Mouse (Mus musculus) mesoderm, embryonic 11.5 days (tissue): ENCODE results near the gene Ddx39b.

Source experiments
- DNase-seq: peaks from one replicate; pipeline ENCODE4 v3.0.0-alpha.2; 2012; ENCODE audit warnings: low read depth, low spot score

The Ddx39b gene

GRCm38 (mm10) chr17:35243086-35243485 lies 1.5 kb downstream of the Ddx39b start:
- no peak for DNase-seq

GRCm38 (mm10) chr17:35244999-35245398 lies 3.5 kb downstream of the Ddx39b start:
- DNase-seq, result no peak

- DNase-seq, result no peak
Measured at GRCm38 (mm10) chr17:35245731-35246623, 4.4 kb downstream of the Ddx39b start.

GRCm38 (mm10) chr17:35247144-35247543 lies 5.6 kb downstream of the Ddx39b start:
- DNase-seq, result no peak

GRCm38 (mm10) chr17:35248986-35249385 lies 7.4 kb downstream of the Ddx39b start:
- no peak for DNase-seq

GRCm38 (mm10) chr17:35249451-35250197 lies 8.1 kb downstream of the Ddx39b start:
- no peak for DNase-seq

GRCm38 (mm10) chr17:35250348-35251120 lies 9.0 kb downstream of the Ddx39b start:
- no peak for DNase-seq

- DNase-seq, result no peak
Measured at GRCm38 (mm10) chr17:35251162-35251719, 9.7 kb downstream of the Ddx39b start.

- DNase-seq, result no peak
Measured at GRCm38 (mm10) chr17:35251981-35252380, 10.4 kb downstream of the Ddx39b start.

- no peak for DNase-seq
Measured at GRCm38 (mm10) chr17:35252619-35253292, 11.2 kb downstream of the Ddx39b start.

- DNase-seq, result no peak
Measured at GRCm38 (mm10) chr17:35253293-35254093, 11.9 kb downstream of the Ddx39b start.

- peak; percentile 66 for DNase-seq
Measured at GRCm38 (mm10) chr17:35254241-35255098, 12.9 kb downstream of the Ddx39b start.

GRCm38 (mm10) chr17:35255301-35255700 lies 13.8 kb downstream of the Ddx39b start:
- no peak for DNase-seq

GRCm38 (mm10) chr17:35255704-35256103 lies 14.2 kb downstream of the Ddx39b start:
- no peak for DNase-seq

- DNase-seq, result no peak
Measured at GRCm38 (mm10) chr17:35257378-35257777, 15.8 kb downstream of the Ddx39b start.

GRCm38 (mm10) chr17:35257824-35258491 lies 16.4 kb downstream of the Ddx39b start:
- peak; percentile 94 for DNase-seq

- DNase-seq, result no peak
Measured at GRCm38 (mm10) chr17:35258492-35259478, 17.2 kb downstream of the Ddx39b start.
